Mouse (Mus musculus) embryonic stem cell, embryonic (primary cell): ENCODE measurements around the gene Allc.

ENCODE experiments used
- CTCF ChIA-PET, 4 experiments: fragments of 300-600 bp in 2 of 4; fragments of 350-600 bp in 2 of 4; sonication (Branson Sonifier 250); formaldehyde crosslinking; loops; one replicate each; lab custom pipeline; 2022; ENCODE audit warnings: inconsistent platforms in 2 of 4; lab: Charles Lee
- POLR2A ChIA-PET, 4 experiments: fragments of 300-600 bp in 2 of 4; fragments of 350-600 bp in 2 of 4; sonication (Branson Sonifier 250); formaldehyde crosslinking; loops; one replicate each; lab custom pipeline; 2022; ENCODE audit warnings: antibody characterized with exemption in 4 of 4, inconsistent platforms in 1 of 4; lab: Charles Lee

Allc gene

GRCm38 (mm10) chr12:28598110-28598509 lies 15.8 kb upstream of the Allc start:
- CTCF ChIA-PET, result interaction anchor here in 1 of 4 experiments (1.0 kb wide), 1 partner anchor 9 kb away, joined by 3 read pairs; no protein-coding TSS in a partner anchor
- POLR2A ChIA-PET, result interaction anchor here in 2 of 4 experiments (0.8 to 1.6 kb wide), 3 partner anchors 29 to 38 kb away, joined by 3 to 7 read pairs (median 3); partner anchors contain the start of gene Rps7 (in 1 of the 2)

GRCm38 (mm10) chr12:28597699-28598098 lies 15.4 kb upstream of the Allc start:
- CTCF ChIA-PET, result interaction anchor here in 1 of 4 experiments (1.0 kb wide), 1 partner anchor 8 kb away, joined by 3 read pairs; no protein-coding TSS in a partner anchor
- POLR2A ChIA-PET, result interaction anchor here in 1 of 4 experiments (1.0 to 1.6 kb wide), 2 partner anchors 29 to 33 kb away, joined by 3 to 7 read pairs; no protein-coding TSS in a partner anchor

GRCm38 (mm10) chr12:28596851-28597250 lies 14.5 kb upstream of the Allc start:
- POLR2A ChIA-PET, result interaction anchor here in 1 of 4 experiments (4.3 kb wide), 1 partner anchor 33 kb away, joined by 27 read pairs; no protein-coding TSS in a partner anchor

GRCm38 (mm10) chr12:28590428-28590827 lies 8.1 kb upstream of the Allc start:
- CTCF ChIA-PET, result interaction anchor here in 3 of 4 experiments (0.7 to 1.8 kb wide), 7 partner anchors 12 to 1289 kb away, joined by 3 to 6 read pairs (median 4); partner anchors contain the start of gene Colec11 (in 1 of the 3)
- POLR2A ChIA-PET, result interaction anchor here in 2 of 4 experiments (0.6 to 4.6 kb wide), 7 partner anchors 39 to 782 kb away, joined by 3 to 46 read pairs (median 5); partner anchors contain the start of genes Rps7 (in 2 of the 2), Rnaseh1 (in 1 of the 2) and Trappc12 (in 1 of the 2)

More at GRCm38 (mm10) chr12:28596851-28597250, 14.5 kb upstream of the Allc start:
- CTCF ChIA-PET, result no interaction called here

GRCm38 (mm10) chr12:28589090-28589868 lies 7.0 kb upstream of the Allc start:
- POLR2A ChIA-PET, result interaction anchor here in 3 of 4 experiments (0.6 to 4.6 kb wide), 14 partner anchors 26 to 1304 kb away, joined by 3 to 46 read pairs (median 4); partner anchors contain the start of genes Rps7 (in 3 of the 3), Adi1 (in 1 of the 3), Rnaseh1 (in 1 of the 3) and Trappc12 (in 1 of the 3)
- CTCF ChIA-PET, result interaction anchor here (0.5 to 1.8 kb wide), 45 partner anchors 9 to 1294 kb away, joined by 3 to 10 read pairs (median 4); partner anchors contain the start of genes Colec11 (in 1 of the 4), Eipr1 (in 1 of the 4) and Trappc12 (in 1 of the 4)

GRCm38 (mm10) chr12:28587949-28588348 lies 5.6 kb upstream of the Allc start:
- ChIA-PET CTCF (no interaction called here), POLR2A (interaction anchor here in 1 of 4 experiments (0.9 to 4.6 kb wide), 2 partner anchors 41 to 162 kb away, joined by 3 to 46 read pairs; partner anchors contain the start of gene Trappc12)

- POLR2A ChIA-PET, result interaction anchor here in 2 of 4 experiments (0.7 to 2.0 kb wide), 4 partner anchors 9 to 52 kb away, joined by 3 to 6 read pairs (median 4); partner anchors contain the start of gene Rps7 (in 1 of the 2)
- CTCF ChIA-PET, result interaction anchor here in 1 of 4 experiments (0.5 to 0.6 kb wide), 3 partner anchors 165 to 388 kb away, joined by 3 to 5 read pairs (median 4); no protein-coding TSS in a partner anchor
These were observed 1.7 kb upstream of the Allc start for GRCm38 (mm10) chr12:28584036-28584435.

GRCm38 (mm10) chr12:28579132-28579531 lies 3.2 kb downstream of the Allc start:
- ChIA-PET CTCF (interaction anchor here (0.6 to 1.7 kb wide), 13 partner anchors 10 to 1259 kb away, joined by 3 to 9 read pairs (median 3); no protein-coding TSS in a partner anchor), POLR2A (interaction anchor here in 2 of 4 experiments (0.5 to 1.8 kb wide), 6 partner anchors 49 to 1032 kb away, joined by 3 to 9 read pairs (median 4); partner anchors contain the start of gene Rps7 (in 1 of the 2))

GRCm38 (mm10) chr12:28578147-28578546 lies 4.2 kb downstream of the Allc start:
- CTCF ChIA-PET, result interaction anchor here in 2 of 4 experiments (1.6 to 1.7 kb wide), 1 partner anchor 11 kb away, joined by 8 to 9 read pairs; no protein-coding TSS in a partner anchor

GRCm38 (mm10) chr12:28575366-28576070 lies 6.8 kb downstream of the Allc start:
- ChIA-PET POLR2A (no interaction called here), CTCF (no interaction called here)

More at GRCm38 (mm10) chr12:28578147-28578546, 4.2 kb downstream of the Allc start:
- POLR2A ChIA-PET, result interaction anchor here in 2 of 4 experiments (1.2 to 1.8 kb wide), 5 partner anchors 50 to 58 kb away, joined by 3 to 9 read pairs (median 6); partner anchors contain the start of gene Rps7 (in 1 of the 2)

- ChIA-PET POLR2A (interaction anchor here in 1 of 4 experiments (0.6 kb wide), 1 partner anchor 576 kb away, joined by 3 read pairs; no protein-coding TSS in a partner anchor), CTCF (no interaction called here)
These were observed 10.1 kb downstream of the Allc start for GRCm38 (mm10) chr12:28572241-28572640.

GRCm38 (mm10) chr12:28552299-28552698 lies 30.0 kb downstream of the Allc start, which contains the start of gene Dcdc2c:
Dcdc2c (minus strand) TSS chr12:28552399.
- ChIA-PET POLR2A (interaction anchor here in 2 of 4 experiments (0.5 to 1.2 kb wide), 2 partner anchors 83 to 530 kb away, joined by 3 read pairs; partner anchors contain the start of gene Rps7 (in 1 of the 2)), CTCF (interaction anchor here in 1 of 4 experiments (0.5 kb wide), 1 partner anchor 13 kb away, joined by 3 read pairs; no protein-coding TSS in a partner anchor)

- ChIA-PET CTCF (interaction anchor here in 1 of 4 experiments (0.5 kb wide), 1 partner anchor 12 kb away, joined by 3 read pairs; no protein-coding TSS in a partner anchor), POLR2A (interaction anchor here in 1 of 4 experiments (1.2 kb wide), 1 partner anchor 84 kb away, joined by 3 read pairs; the partner anchor contains the start of gene Rps7)
These were observed 30.5 kb downstream of the Allc start for GRCm38 (mm10) chr12:28551775-28552174.

GRCm38 (mm10) chr12:28548887-28549286 lies 33.4 kb downstream of the Allc start:
- CTCF ChIA-PET, result no interaction called here
- POLR2A ChIA-PET, result interaction anchor here in 1 of 4 experiments (1.0 kb wide), 1 partner anchor 19 kb away, joined by 3 read pairs; no protein-coding TSS in a partner anchor

- ChIA-PET CTCF (interaction anchor here in 1 of 4 experiments (0.6 kb wide), 1 partner anchor 1179 kb away, joined by 4 read pairs; no protein-coding TSS in a partner anchor), POLR2A (no interaction called here)
These were observed 68.0 kb downstream of the Allc start for GRCm38 (mm10) chr12:28514264-28514775.

GRCm38 (mm10) chr12:28509699-28510280 lies 72.5 kb downstream of the Allc start:
- POLR2A ChIA-PET, result no interaction called here
- CTCF ChIA-PET, result no interaction called here
